Mouse (Mus musculus) gastrocnemius, adult 2 months (tissue): ENCODE measurements around the gene 1700034J05Rik. TPM values are rescaled to one million over a fixed set of nuclear protein-coding genes. Genes with fewer than 3 reads are reported as not detected.

Source experiments
- DNase-seq: peaks from one replicate; pipeline ENCODE4 v3.0.0; 2022
- H3K27ac ChIP-seq: fragments of 200-600 bp; 2 replicates; pipeline ENCODE4 v1.8.1; 2022; ENCODE audit warnings: mild to moderate bottlenecking
- H3K4me3 ChIP-seq: fragments of 200-600 bp; 2 replicates; pipeline ENCODE4 v1.8.1; 2022; ENCODE audit warnings: mild to moderate bottlenecking, moderate library complexity
- CTCF ChIP-seq: fragments of 200-600 bp; IDR thresholded peaks from 2 replicates; pipeline ENCODE4 v1.8.1; 2022; ENCODE audit warnings: antibody characterized with exemption, mild to moderate bottlenecking, moderate library complexity
- intact Hi-C: fragments of 180-260 bp; cut with DNase I; formaldehyde crosslinking; loops from one replicate; pipeline ENCODE4 v1.15.1; 2025
- total RNA-seq, 2 experiments: library from RNA; stranded (reverse); gene quantifications; 2 replicates each; pipeline ENCODE4 v1.2.3; 2021

1700034J05Rik gene
- total RNA-seq, 2 experiments from 2014 or later = not detected

DNA sequence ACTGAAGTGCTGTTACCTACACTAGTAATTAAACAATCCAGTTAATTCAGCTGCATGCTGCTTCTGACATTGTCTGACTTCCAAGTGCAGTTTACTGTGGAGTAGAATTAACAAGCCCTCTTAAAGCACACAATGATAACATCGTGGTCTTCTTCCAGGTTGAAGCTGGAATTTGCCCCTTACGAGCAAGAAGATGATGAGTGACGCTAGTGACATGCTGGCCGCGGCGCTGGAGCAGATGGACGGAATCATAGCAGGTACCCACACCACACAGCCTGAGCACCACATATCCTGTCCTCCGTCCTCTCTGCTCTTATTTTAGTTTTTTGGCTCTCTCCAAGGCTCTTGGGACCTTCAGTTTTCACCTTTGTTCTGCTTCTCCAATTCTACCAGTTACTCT lies 22.2 kb upstream of the 1700034J05Rik start:
- Histone ChIP-seq H3K27ac (no peak overlapping the region), H3K4me3 (no peak overlapping the region)
- intact Hi-C loops = loop anchor here (5.0 kb wide), 1 partner anchor 89 kb away; the partner anchor contains the start of gene Ppfibp1
- TF ChIP-seq CTCF = no peak
- DNase-seq = no peak

DNA sequence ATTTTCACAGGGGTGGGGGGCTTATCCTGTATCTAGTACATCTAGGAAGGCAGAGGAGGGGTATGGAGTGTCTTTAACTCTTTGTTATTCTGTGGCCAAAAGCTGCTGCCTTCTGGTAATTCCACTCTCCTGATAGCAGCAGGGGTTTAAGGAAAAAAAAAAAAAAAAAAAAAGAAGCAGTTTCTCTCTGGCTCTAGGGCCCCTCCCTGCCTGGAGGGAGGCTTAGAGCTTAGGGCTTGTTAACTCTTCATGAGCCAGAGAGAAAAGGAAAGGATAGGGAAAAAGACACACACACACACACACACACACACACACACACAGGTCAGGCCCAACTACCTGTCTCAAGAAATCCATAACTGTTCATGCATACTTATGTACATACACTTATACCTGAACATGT lies 19.6 kb upstream of the 1700034J05Rik start:
- intact Hi-C loops = no loop called here
- no peak for DNase-seq
- no peak for TF ChIP-seq CTCF
- H3K4me3 ChIP-seq = no peak overlapping the region
- H3K27ac ChIP-seq = no peak overlapping the region

DNA sequence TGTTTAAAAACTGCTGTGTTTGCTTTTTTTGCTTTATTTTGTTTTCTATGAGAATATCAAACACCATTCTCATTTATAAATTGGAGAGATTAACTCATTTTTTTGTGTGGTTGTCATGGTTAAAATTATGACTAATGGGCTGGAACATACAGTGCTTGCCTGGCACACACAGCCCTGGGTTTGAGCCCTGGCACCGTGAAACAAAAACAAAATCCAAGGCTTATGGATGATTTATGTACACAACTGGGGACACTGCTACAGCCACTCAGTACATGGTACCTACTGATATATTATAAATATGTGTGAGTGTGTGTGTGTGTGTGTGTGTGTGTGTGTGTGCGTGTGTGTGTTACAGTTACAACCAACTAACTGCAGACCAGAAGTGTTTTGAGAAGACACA lies 19.2 kb upstream of the 1700034J05Rik start:
- TF ChIP-seq CTCF = no peak
- intact Hi-C loops = no loop called here
- Histone ChIP-seq H3K27ac (no peak overlapping the region), H3K4me3 (no peak overlapping the region)
- no peak for DNase-seq

DNA sequence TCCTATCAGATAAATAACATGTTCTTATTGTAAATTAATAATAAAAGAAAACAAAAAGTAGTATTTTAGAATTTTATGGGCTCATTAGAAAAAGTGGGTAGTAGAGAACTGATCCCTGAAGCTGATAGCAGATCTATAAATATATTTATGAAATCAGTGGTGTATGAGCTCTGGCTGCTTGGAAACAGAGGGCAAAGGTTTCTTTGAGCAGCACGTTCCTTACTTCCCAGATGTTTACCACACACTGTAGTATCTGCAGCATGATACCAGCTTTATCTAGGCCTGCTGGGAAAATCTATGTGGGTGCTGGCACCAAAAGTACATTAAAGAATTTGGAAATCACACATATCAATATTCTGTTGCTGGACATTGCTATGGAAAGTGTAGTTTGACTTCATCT lies 18.5 kb upstream of the 1700034J05Rik start:
- intact Hi-C loops = no loop called here
- H3K4me3 ChIP-seq = no peak overlapping the region
- TF ChIP-seq CTCF = no peak
- no peak for DNase-seq
- no peak overlapping the region for H3K27ac ChIP-seq

DNA sequence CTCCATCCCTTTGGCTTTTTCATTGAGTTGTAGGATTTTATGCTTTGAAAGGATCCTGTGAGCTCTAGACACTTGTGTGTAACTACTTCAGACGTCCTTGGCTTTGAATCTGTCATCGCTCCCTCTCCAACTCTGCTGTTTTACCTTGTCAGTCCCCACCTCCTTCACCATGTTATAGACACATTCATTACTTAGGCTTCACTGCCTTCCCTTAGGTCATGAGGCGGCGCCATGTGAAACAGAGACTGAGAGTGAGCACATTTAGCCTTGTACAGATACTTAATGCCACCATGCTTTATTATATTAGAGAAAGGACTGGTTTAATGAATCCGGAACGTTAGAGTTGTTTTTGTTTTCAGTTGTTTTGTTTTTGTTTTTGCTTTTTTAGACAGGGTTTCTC lies 17.8 kb upstream of the 1700034J05Rik start:
- no peak for DNase-seq
- Histone ChIP-seq H3K27ac (no peak overlapping the region), H3K4me3 (no peak overlapping the region)
- intact Hi-C loops = no loop called here
- no peak for TF ChIP-seq CTCF

DNA sequence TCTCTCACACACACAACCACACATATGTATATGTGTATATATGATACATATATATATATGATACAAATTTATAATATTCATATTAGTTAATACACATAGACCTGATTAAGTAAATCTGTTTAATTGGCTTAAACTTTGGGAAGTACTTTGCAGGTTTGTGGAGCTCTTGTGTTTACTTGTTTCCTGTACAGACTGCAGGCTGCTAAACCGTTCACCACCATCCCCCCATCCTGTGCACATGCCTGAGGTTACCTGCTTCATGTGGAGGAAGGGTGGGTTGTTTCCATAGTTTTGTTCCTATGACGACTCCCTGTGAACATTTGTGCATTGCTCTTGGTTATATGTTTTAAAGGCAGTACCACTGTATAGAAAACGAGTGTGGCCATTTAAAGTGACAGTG lies 17.1 kb upstream of the 1700034J05Rik start:
- Histone ChIP-seq H3K27ac (no peak overlapping the region), H3K4me3 (no peak overlapping the region)
- no peak for TF ChIP-seq CTCF
- DNase-seq = no peak
- intact Hi-C loops = no loop called here

DNA sequence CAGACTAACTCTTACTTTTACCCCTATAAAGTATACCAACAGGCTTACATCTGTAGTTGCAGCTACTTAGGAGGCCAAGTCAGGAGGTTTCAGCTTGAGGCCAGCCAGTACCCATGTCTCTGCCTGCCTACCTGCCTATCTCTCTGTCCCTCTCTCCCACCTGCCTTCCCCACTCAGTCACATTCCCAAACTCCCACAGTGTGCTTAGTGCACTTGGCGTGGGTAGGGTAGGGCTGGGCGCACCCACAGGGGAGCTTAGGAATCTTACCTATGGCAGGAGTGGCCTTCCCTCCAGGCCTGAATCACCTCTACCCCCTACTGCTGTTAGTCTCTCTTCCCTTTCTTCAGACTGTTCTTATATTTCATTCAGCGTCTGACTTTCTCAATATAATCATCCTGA lies 16.6 kb upstream of the 1700034J05Rik start:
- no peak for DNase-seq
- TF ChIP-seq CTCF = no peak
- intact Hi-C loops = no loop called here
- no peak overlapping the region for H3K27ac ChIP-seq
- H3K4me3 ChIP-seq = no peak overlapping the region

DNA sequence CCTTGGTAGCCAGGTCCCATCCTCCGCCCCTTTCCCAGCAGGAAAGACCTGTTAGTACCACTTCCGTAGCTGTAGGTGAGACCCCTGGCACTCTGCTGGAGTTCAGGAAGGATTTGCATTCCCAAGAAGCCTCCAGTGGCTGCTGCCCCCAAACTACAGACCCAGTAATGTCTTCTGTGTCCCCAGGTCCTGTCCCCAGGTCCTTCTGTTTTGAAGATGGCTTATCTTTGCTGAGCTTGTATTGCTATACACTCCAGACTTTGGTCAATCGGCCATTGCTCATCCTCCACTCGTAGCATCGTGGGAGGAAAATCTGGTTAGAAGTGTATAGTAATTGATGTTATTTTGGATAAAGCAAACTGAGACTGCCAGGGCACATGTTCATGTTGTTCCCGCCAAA lies 13.6 kb upstream of the 1700034J05Rik start:
- intact Hi-C loops = no loop called here
- DNase-seq = no peak
- Histone ChIP-seq H3K4me3 (no peak overlapping the region), H3K27ac (no peak overlapping the region)
- TF ChIP-seq CTCF = no peak

DNA sequence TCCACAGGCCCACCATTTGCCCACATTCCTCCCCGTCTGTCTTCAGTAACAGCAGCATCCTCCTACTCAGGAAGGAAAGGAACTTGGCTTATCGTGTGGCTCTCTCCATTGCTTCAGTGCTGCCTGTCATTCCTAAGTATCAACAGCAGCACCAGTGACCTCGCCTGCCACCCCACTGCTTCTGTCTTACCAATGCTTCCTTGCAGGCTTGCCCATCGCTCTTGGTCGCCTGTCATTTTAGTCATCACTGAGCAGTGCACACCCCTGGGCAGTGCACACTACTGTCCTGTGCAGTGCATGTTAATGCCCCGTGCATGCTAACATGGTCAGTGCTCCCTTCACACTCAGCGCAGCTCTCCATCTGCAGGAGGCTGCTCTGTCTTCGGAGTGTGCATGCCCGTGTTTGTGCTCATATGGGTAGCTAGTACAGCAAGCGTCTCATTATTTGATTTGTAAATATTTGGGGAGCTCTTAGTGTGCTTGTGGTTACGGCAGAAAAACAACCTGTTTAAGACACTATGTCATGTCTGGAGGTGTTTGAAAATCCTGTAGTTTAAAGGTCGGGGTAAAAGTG lies 12.3 kb upstream of the 1700034J05Rik start:
- no peak for TF ChIP-seq CTCF
- intact Hi-C loops = no loop called here
- H3K27ac ChIP-seq = no peak overlapping the region
- H3K4me3 ChIP-seq = no peak overlapping the region
- DNase-seq = no peak

DNA sequence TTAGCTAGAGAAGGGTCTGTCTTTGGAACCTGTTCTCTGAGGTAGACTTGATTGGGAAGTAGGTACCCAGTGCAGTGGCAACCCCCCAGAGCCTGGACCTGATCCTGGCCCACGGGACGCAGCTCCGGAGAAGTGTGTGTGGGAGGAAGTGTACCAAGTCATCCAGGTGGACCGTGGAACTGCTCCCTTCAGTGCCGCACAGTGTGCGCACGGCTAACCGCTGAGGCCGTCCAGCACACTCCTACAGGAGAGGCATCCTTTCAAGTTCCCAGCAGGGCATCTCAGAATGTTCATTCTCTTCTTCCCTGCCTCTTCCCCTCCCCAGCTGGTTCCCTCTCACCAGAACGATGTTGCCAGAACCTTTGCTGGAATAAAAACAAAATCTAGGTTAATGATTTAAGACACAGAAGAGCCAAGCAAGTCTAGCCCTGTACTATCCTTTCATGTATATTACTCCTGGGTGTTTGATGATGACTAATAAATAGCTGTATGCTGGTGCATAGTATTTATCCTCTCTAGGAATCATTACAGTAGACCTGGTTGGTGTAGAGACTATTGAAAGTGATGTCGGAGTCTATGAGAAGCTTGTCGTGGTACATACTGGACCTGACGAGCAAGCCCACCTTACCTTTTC lies 11.0 kb upstream of the 1700034J05Rik start:
- no peak for TF ChIP-seq CTCF
- Histone ChIP-seq H3K27ac (no peak overlapping the region), H3K4me3 (no peak overlapping the region)
- DNase-seq = no peak
- intact Hi-C loops = no loop called here

DNA sequence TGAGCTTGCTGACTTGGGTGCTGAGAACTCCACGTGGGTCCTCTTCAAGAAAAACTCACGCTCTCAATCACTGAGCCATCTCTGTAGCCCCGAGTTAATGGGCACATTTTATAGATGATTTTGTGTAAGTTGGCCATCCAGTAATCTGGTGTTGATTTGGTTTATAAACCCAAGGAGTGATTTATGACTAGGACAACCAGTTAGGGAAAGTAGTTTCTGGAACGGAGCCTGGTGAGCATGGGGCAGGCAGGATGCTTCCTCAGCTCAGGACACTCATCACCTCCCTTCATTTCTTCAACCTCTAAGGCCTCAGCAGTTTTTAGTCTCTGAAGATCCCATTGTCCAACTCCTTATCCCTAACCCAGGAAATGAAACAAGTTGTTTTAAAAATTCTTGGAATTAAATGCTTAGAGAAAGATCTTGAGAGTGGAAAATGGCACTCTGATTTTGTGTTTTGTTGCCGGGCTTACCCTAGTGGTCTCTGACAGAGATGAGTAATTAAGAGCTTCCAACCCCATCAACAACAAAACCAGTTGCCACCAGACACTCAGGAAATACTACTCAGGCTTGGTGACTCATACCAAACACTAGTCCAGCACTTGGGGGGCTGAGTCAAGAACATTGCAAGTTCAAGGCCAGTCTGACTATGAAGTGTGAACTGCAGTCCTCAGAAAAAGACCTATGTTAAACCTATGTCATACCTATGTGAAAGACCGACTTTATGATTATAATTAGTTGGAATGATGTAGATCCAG lies 9.4 kb upstream of the 1700034J05Rik start:
- H3K4me3 ChIP-seq = no peak overlapping the region
- intact Hi-C loops = no loop called here
- no peak overlapping the region for H3K27ac ChIP-seq
- no peak for TF ChIP-seq CTCF
- no peak for DNase-seq

DNA sequence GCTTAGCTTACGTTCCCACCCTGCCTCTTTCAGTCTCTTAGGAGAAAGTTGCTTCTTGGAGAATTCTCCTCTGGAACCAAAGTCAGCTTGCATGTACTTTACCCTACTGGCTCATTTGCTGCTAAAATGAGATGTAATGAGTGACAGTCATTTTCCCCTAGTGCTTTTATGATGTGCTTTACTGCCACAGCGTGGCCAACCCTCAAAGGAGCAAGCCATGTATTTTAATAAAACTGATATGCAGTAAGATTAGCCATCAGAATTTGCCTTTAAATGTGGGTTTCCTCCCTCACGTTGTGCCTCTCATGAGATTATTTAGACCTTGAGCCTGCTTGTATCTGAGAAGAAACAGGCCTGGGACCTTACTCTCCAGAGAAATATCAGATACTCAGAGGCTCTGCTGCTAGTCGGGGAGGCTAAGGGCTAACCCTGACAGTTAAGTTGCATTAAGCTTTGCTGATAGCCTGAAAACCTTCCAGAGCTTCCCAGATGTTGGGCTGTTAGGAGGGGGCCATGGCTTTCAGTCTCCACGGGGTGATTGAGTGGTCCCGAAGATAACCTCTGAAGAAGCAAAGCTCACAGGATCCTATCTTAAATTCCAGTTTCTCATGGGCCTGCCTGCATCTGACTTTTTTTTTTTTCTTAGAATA lies 7.7 kb upstream of the 1700034J05Rik start:
- intact Hi-C loops = no loop called here
- DNase-seq = no peak
- peak; percentile 59 for TF ChIP-seq CTCF
- Histone ChIP-seq H3K4me3 (no peak overlapping the region), H3K27ac (peak overlapping the region; percentile 54)

DNA sequence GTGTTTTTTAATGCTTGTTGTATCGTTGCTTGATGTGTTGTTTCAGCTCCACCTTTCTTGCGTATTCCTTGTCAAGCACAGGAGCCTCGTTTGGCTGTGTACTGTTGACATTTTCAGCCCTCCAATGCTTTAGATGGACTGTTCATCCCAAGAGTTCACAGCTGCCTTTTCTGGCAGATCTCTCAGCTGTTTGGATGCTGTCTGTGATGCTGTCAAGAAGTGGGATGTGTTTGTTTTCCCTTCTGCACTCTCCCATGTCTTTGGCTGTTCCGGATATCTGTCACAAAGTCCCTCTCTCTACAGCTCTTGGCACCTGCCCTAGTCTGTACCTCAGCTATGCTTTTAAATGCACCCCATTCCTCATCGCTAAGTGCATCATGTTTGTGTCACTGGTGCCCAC lies 6.7 kb upstream of the 1700034J05Rik start:
- intact Hi-C loops = no loop called here
- Histone ChIP-seq H3K27ac (peak overlapping the region; percentile 56), H3K4me3 (no peak overlapping the region)
- DNase-seq = no peak
- TF ChIP-seq CTCF = no peak
